Mouse (Mus musculus): ENCODE data around the gene Faf1. TPM values are rescaled to one million over a fixed set of nuclear protein-coding genes. Genes with fewer than 3 reads are reported as not detected.

Faf1 gene
- total RNA-seq, 1 experiment from 2014 or later: 69.9 TPM

DNA sequence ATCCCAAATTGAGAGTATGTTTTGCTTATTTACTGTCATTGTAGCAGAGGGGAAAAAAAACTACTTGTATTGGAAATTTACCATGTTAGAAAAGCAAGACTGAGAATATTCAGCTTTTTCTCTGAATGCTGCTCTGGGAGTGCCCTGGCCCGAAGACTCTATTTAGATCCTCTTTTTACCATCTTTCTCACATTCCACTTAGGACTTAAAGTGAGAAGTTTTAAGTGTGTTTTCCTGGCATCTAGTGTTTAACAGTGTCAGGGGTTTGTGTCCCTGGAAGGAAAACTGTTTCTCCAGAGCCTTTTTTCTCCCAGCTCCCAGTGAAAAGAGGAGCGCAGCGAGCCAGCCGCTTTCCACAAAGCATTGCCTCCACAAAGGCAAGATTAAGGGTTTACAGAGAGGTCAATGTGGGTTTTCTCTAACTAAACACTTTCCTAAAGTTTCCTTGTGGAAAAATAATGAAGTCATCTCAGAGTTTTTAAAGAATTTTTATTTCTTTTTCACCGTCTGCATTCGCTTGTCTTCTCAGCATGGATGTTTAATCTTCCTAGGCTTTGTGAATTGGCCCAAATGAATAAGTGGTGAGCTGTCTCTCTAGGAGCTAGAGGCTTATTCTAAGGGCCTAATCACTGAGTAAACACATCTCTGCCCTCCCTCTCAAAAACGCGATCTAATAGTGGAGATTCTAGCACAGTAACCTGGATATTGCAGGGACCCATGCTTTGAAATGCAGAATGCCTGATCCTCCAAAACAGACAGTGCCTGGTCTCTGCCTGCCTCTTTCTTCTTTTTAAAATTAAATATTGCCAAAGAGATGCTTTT lies 182.4 kb downstream of the Faf1 start:
- ATAC-seq (replicated peaks in 1 of 2; ENCODE audit: insufficient read depth in 1 of 2, low FRiP score in 2 of 2, low TSS enrichment in 1 of 2, low read depth in 1 of 2, poor library complexity in 2 of 2, severe bottlenecking in 2 of 2): no peak

DNA sequence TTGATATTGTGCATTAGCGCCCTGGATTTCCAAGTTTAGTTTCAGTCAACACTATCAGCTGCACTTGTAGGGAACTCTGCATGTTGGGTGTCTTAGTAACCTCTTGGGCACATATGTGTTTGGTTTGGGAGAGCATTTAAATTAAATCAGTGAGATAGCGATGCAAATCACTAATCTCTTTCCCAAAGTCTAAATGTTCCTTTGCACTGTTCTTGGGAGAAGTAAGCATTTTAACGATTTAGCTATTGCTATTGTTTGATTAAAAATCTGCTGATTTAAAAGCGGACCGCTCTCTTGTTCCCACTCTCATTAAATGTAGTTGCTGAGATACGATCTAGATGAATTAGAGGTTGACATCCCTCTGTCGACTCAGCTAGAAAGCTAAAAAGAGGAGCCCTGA lies 183.0 kb downstream of the Faf1 start:
- no peak for ATAC-seq (replicated peaks in 1 of 2; ENCODE audit: insufficient read depth in 1 of 2, low FRiP score in 2 of 2, low TSS enrichment in 1 of 2, low read depth in 1 of 2, poor library complexity in 2 of 2, severe bottlenecking in 2 of 2)

GRCm38 (mm10) chr4:109860256-109860655 lies 183.9 kb downstream of the Faf1 start:
- ATAC-seq (replicated peaks in 1 of 2; ENCODE audit: insufficient read depth in 1 of 2, low FRiP score in 2 of 2, low TSS enrichment in 1 of 2, low read depth in 1 of 2, poor library complexity in 2 of 2, severe bottlenecking in 2 of 2): no peak

DNA sequence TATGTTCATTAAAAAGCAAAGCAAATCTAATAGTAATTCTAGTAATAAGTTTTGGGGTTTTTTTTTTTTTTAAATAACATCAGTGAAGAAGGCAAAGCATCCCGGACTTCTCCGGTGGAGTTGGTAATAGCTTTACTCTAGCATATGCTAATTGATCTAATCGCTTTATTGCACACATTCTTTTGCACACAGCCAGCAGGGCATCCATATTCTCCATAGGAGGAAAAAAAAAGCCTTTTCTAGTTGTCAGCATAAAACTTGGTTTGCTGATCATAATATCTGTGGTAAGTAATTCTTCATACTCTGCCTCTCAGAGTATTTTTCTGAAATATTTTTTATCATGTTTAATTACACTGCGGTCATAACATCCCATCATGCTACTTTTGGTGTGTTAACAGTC lies 185.9 kb downstream of the Faf1 start:
- ATAC-seq (replicated peaks in 1 of 2; ENCODE audit: insufficient read depth in 1 of 2, low FRiP score in 2 of 2, low TSS enrichment in 1 of 2, low read depth in 1 of 2, poor library complexity in 2 of 2, severe bottlenecking in 2 of 2): no peak

DNA sequence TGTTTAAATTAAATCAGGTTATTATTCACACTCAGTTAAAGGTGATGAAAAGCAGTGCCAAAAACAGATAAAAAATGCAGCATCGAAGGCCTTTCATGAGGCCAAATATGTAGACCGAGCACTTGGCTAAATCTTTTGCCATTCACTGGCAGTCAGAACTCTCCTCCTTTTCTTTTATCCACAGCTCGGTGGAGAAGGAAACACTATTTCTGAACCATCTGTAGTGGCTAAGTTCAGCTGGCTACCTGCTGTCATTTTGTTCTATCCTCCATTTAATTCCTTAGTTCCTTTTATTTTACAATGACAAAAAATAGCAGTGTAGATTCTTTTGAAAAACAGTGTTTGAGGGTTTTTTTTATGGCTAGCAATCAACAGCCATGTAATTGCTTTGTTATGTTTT lies 186.6 kb downstream of the Faf1 start:
- ATAC-seq (replicated peaks in 1 of 2; ENCODE audit: insufficient read depth in 1 of 2, low FRiP score in 2 of 2, low TSS enrichment in 1 of 2, low read depth in 1 of 2, poor library complexity in 2 of 2, severe bottlenecking in 2 of 2): no peak

GRCm38 (mm10) chr4:109868897-109869484 lies 192.6 kb downstream of the Faf1 start:
- no peak for ATAC-seq (replicated peaks in 1 of 2; ENCODE audit: insufficient read depth in 1 of 2, low FRiP score in 2 of 2, low TSS enrichment in 1 of 2, low read depth in 1 of 2, poor library complexity in 2 of 2, severe bottlenecking in 2 of 2)

DNA sequence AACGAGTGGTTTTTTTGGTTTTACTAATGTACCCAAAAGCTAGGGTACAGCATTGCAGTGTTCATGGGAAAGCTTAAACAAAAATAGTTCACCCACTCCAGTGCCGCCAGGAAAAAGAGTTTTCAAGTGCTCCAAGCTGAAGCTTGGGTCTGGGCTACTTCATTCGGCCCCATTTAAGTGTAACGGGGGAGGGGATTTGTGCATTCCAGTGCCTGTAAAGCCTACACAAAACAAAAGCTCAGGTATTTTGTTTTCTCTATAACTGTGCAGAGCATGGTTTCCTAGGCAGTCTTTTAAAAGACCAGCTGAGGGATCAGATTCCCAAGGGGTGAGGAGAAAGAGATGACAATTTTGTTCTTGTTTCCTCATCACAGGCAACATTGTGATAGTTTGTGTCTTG lies 207.9 kb downstream of the Faf1 start:
- no peak for ATAC-seq (replicated peaks in 1 of 2; ENCODE audit: insufficient read depth in 1 of 2, low FRiP score in 2 of 2, low TSS enrichment in 1 of 2, low read depth in 1 of 2, poor library complexity in 2 of 2, severe bottlenecking in 2 of 2)

DNA sequence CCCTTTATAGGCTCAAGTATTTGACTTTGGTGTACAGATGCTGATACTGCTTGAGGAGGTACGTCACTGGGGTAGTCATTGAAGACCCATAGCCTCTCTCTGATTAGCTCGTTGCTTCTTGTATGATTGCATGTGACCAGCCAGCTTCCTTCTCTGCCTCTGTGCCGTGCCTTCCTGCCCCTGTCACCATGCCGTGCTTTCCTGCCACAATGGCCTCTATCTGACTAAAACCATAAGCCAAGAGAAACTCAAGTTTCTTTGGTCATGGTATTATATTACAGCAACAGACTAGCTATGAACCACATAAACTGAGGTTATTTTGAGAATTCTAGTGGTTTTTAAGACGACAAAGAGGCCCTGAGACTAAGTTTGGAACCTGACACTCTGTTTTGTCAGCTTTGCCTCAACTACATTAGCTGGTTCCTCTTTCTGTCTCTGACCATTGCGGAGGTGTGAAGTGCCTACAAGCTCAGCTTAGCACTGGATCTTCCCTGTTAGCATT lies 211.5 kb downstream of the Faf1 start:
- no peak for ATAC-seq (replicated peaks in 1 of 2; ENCODE audit: insufficient read depth in 1 of 2, low FRiP score in 2 of 2, low TSS enrichment in 1 of 2, low read depth in 1 of 2, poor library complexity in 2 of 2, severe bottlenecking in 2 of 2)

- ATAC-seq (replicated peaks in 1 of 2; ENCODE audit: insufficient read depth in 1 of 2, low FRiP score in 2 of 2, low TSS enrichment in 1 of 2, low read depth in 1 of 2, poor library complexity in 2 of 2, severe bottlenecking in 2 of 2): no peak; a peak in 1 of 4 replicates
These were observed 221.6 kb downstream of the Faf1 start for GRCm38 (mm10) chr4:109897810-109898566.

GRCm38 (mm10) chr4:109901076-109901475 lies 224.7 kb downstream of the Faf1 start:
- no peak for ATAC-seq (replicated peaks in 1 of 2; ENCODE audit: insufficient read depth in 1 of 2, low FRiP score in 2 of 2, low TSS enrichment in 1 of 2, low read depth in 1 of 2, poor library complexity in 2 of 2, severe bottlenecking in 2 of 2)

DNA sequence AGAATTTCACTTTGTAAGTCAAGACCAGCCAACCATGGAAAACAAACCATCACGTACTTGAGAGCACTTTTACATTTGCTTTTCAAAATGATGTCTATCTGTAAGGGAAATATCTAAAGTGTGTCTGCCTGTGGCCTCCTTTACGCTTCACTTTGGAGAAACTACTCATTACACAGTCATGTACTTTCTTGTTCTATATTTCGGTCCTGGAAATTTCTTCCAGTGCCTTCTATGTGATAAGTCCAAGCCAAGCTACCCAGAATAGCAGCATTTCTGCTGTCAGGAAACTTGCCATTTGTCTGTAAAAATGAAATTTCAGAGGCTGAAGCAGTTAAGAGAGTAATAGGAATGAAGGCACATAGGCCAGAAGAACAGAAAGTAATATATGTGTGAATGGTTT lies 228.1 kb downstream of the Faf1 start:
- ATAC-seq (replicated peaks in 1 of 2; ENCODE audit: insufficient read depth in 1 of 2, low FRiP score in 2 of 2, low TSS enrichment in 1 of 2, low read depth in 1 of 2, poor library complexity in 2 of 2, severe bottlenecking in 2 of 2): no peak

DNA sequence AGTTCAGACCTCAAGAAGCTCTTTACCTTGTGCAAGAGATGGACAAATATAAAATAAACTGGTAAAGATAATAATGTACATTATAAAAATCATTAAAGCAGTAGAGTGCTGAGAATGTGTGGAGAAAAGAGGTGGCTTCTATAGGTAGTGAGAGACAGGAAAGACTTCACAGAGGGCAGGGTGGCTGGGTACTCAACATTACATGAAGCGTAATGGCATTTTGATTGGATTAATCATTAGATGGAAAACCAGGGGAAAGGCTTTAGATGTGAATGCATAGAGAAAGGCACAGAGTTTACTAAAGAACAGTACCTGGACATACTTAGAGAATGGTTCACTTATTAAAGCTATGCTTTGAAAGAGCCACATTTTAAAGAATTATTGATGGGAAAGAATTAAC lies 252.7 kb downstream of the Faf1 start:
- ATAC-seq (replicated peaks in 1 of 2; ENCODE audit: insufficient read depth in 1 of 2, low FRiP score in 2 of 2, low TSS enrichment in 1 of 2, low read depth in 1 of 2, poor library complexity in 2 of 2, severe bottlenecking in 2 of 2): no peak

DNA sequence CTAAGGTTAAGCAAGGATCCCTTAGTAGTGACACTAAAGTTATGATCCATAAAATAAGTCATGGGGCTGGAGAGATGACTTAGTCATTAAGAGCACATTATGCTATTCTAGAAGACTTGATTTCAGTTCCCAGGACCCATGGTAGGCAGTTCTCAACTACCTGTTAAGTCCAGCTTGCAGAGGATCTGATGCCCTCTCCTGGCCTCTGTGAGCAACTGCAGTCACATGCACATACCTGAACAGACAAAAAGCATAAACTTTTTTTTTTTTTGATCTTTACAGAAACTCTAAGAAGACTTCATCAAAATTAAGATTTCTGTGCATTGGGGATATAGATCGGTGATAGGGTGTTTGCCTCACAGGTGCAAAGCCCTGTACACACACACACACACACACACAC lies 254.1 kb downstream of the Faf1 start:
- ATAC-seq (replicated peaks in 1 of 2; ENCODE audit: insufficient read depth in 1 of 2, low FRiP score in 2 of 2, low TSS enrichment in 1 of 2, low read depth in 1 of 2, poor library complexity in 2 of 2, severe bottlenecking in 2 of 2): no peak

- no peak for ATAC-seq (replicated peaks in 1 of 2; ENCODE audit: insufficient read depth in 1 of 2, low FRiP score in 2 of 2, low TSS enrichment in 1 of 2, low read depth in 1 of 2, poor library complexity in 2 of 2, severe bottlenecking in 2 of 2)
These were observed 254.5 kb downstream of the Faf1 start for GRCm38 (mm10) chr4:109930935-109931334.

DNA sequence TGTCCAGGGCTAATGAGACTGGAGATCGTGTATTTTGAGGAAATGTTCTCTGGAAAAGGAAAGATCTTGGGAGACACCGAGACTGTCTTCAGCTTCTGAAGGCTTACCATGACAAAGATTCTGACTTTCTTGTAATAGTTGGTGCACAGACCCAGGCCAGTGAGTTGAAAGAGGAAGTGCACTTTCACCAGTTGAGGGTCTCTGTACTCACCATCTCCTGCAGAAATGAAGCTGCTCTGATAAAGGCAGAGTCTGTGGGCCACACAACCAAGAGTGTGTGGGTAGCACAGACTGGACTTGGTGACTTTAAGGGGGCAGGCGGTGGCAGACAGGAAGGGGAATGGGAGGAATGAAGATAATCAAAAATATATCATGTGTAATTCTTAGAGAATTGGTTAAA lies 260.2 kb downstream of the Faf1 start:
- ATAC-seq (replicated peaks in 1 of 2; ENCODE audit: insufficient read depth in 1 of 2, low FRiP score in 2 of 2, low TSS enrichment in 1 of 2, low read depth in 1 of 2, poor library complexity in 2 of 2, severe bottlenecking in 2 of 2): no peak

GRCm38 (mm10) chr4:109939291-109939690 lies 262.9 kb downstream of the Faf1 start:
- ATAC-seq (replicated peaks in 1 of 2; ENCODE audit: insufficient read depth in 1 of 2, low FRiP score in 2 of 2, low TSS enrichment in 1 of 2, low read depth in 1 of 2, poor library complexity in 2 of 2, severe bottlenecking in 2 of 2): no peak

DNA sequence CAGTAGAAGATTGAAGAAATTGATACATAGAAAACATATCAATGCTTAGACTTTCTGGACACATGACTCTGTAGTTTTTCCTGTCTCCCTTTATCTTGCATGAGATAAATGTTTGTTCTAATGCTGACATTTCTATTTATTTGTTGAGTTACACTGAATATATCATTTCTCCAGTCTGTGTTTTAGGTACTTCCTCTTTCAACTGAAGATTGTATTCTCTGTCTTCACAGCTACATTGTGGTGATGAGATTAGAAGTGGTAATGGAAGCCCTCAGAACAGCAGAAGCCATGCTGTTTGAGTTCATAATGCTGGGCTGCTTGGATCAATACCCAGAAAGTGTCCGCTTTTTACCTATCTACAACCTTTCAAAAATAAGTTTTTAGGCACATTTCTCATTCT lies 269.2 kb downstream of the Faf1 start:
- ATAC-seq (replicated peaks in 1 of 2; ENCODE audit: insufficient read depth in 1 of 2, low FRiP score in 2 of 2, low TSS enrichment in 1 of 2, low read depth in 1 of 2, poor library complexity in 2 of 2, severe bottlenecking in 2 of 2): no peak

DNA sequence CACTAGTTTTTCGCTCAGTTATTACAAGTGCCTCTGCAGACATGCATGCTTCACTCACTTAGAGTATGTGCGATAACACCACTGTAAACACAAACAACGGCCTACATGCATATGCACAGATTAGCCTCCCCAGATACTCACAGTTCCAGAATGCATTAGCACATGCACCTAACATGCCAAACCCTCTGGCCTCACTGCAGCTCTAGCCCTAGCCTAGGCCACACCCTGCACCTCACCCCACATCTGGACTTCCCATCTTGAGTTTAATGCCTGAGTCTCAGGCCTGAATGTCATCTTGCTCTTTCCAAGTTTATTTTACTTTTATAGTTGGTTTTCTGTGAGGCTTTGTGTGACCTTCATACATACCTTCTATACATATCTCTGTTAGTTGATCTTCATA lies 272.9 kb downstream of the Faf1 start:
- ATAC-seq (replicated peaks in 1 of 2; ENCODE audit: insufficient read depth in 1 of 2, low FRiP score in 2 of 2, low TSS enrichment in 1 of 2, low read depth in 1 of 2, poor library complexity in 2 of 2, severe bottlenecking in 2 of 2): no peak
